Mouse (Mus musculus): Measurements from ENCODE around the gene Mbnl2. TPM values are rescaled to one million over a fixed set of nuclear protein-coding genes. Genes with fewer than 3 reads are reported as not detected.

Gene Mbnl2
- polyA plus RNA-seq, 1 experiment from 2014 or later, result 110 TPM

DNA sequence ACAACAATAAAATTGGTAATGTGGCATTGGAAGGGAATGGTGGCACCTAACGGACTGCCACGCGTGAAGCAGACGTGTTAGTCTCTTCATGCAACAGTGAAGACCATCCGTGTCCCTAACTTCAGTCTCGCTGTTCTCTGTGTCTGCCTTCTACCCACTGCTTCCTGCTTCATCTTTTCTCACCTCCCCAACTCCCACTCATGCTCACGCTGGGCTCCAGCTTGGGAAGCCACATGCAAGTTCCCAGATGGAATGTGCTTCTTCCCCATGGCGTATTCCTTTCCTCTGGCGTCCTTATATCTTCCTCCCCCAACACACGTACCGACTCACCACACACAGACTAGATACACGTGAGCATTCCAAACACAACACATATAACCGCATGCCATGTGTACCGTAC, 99.3 kb downstream of the Mbnl2 start:
- Histone ChIP-seq H3K9ac (no peak overlapping the region), H3K4me3 (ENCODE audit: low read depth, low read length) (no peak overlapping the region), H3K27me3 (ENCODE audit: insufficient read depth, low read length) (no peaks in the 10 kb centered on the region), H3K36me3 (ENCODE audit: insufficient read depth) (peaks cover 5% of the 10 kb centered on the region; the same call in 1 of the 2 replicates), H3K27ac (ENCODE audit: low read depth) (no peak overlapping the region), H3K9me3 (ENCODE audit: low read depth, low read length) (no peaks in the 10 kb centered on the region), H3K4me2 (no peak overlapping the region), H3K4me1 (ENCODE audit: insufficient read depth) (peaks cover 49% of the 10 kb centered on the region)
- DNase-seq (no peak), ATAC-seq (ENCODE audit: insufficient read depth) (no peak)
- TF ChIP-seq CTCF (IDR thresholded peaks at IDR 0.05; ENCODE audit: low read depth), result no peak
- 91% methylated on average over 14 of the region's 14 CpGs for WGBS

DNA sequence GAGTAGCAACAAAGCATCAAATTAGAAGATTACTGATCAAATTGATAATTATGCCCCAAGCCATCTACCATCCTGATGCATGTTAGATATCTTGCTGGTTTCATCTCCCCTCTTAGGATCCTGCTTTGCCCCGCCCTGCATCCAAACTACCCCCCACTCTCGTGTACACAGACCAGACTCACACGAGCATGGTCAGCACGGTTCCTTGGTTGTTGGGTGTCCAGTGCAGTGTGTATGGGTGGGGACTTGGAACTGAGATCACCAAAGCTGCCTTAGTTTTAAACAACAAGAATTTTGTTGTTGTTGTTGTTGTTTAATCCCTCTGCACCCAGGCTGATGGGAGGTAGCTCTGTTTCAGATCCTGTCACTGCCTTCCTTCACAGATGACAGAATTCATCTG, 101.7 kb downstream of the Mbnl2 start:
- peaks cover 16% of the 10 kb centered on the region for H3K36me3 ChIP-seq (ENCODE audit: insufficient read depth)
- H3K4me1 ChIP-seq (ENCODE audit: insufficient read depth), result peaks cover 47% of the 10 kb centered on the region
- H3K4me2 ChIP-seq, result no peak overlapping the region
- no peak overlapping the region for H3K27ac ChIP-seq (ENCODE audit: low read depth)
- no peak overlapping the region for H3K4me3 ChIP-seq (ENCODE audit: low read depth, low read length)
- DNase-seq (no peak), ATAC-seq (ENCODE audit: insufficient read depth) (no peak)
- no peaks in the 10 kb centered on the region for H3K9me3 ChIP-seq (ENCODE audit: low read depth, low read length)
- TF ChIP-seq CTCF (IDR thresholded peaks at IDR 0.05; ENCODE audit: low read depth), result no peak
- H3K9ac ChIP-seq, result no peak overlapping the region
- WGBS, result 72% methylated on average over 4 of the region's 4 CpGs
- H3K27me3 ChIP-seq (ENCODE audit: insufficient read depth, low read length), result no peaks in the 10 kb centered on the region

GRCm38 (mm10) chr14:120378002-120378401, 102.5 kb downstream of the Mbnl2 start:
- peaks cover 43% of the 10 kb centered on the region for H3K4me1 ChIP-seq (ENCODE audit: insufficient read depth)
- DNase-seq, result peak; percentile 59
- H3K27me3 ChIP-seq (ENCODE audit: insufficient read depth, low read length), result no peaks in the 10 kb centered on the region
- H3K36me3 ChIP-seq (ENCODE audit: insufficient read depth), result peaks cover 16% of the 10 kb centered on the region
- 43% methylated on average over 8 of the region's 8 CpGs for WGBS
- H3K9ac ChIP-seq, result no peak overlapping the region
- TF ChIP-seq CTCF (IDR thresholded peaks at IDR 0.05; ENCODE audit: low read depth), result no peak
- no peaks in the 10 kb centered on the region for H3K9me3 ChIP-seq (ENCODE audit: low read depth, low read length)
- H3K27ac ChIP-seq (ENCODE audit: low read depth), result peak overlapping the region; percentile 68
- no peak for ATAC-seq (ENCODE audit: insufficient read depth)
- H3K4me3 ChIP-seq (ENCODE audit: low read depth, low read length), result no peak overlapping the region
- H3K4me2 ChIP-seq, result no peak overlapping the region

DNA sequence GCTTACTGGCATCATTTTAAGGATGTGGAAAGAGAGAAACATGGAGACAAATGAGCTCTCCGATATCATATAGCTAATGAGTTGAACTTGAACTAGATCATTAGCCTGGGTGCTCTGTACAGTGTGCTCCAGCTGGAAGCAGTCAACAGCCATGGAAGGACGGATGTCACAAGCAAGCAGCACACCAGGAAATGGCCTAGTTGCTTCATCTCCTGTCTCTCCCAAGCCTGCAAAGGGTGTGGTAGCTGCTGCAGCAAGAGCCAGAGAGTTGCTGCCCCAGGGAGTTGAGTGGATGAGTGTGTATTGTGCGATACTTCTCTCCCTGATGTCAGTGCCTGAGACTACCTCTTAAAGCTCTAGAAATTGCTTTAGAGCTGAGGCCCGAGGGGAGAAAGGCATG, 104.2 kb downstream of the Mbnl2 start:
- TF ChIP-seq CTCF (IDR thresholded peaks at IDR 0.05; ENCODE audit: low read depth), result no peak
- WGBS, result 36% methylated on average over 4 of the region's 4 CpGs
- Histone ChIP-seq H3K4me2 (no peak overlapping the region), H3K27ac (ENCODE audit: low read depth) (peak overlapping the region; percentile 42; the same call in 1 of the 2 replicates), H3K4me1 (ENCODE audit: insufficient read depth) (peaks cover 31% of the 10 kb centered on the region), H3K9me3 (ENCODE audit: low read depth, low read length) (no peaks in the 10 kb centered on the region), H3K4me3 (ENCODE audit: low read depth, low read length) (no peak overlapping the region), H3K9ac (no peak overlapping the region), H3K36me3 (ENCODE audit: insufficient read depth) (peaks cover 16% of the 10 kb centered on the region), H3K27me3 (ENCODE audit: insufficient read depth, low read length) (no peaks in the 10 kb centered on the region)
- ATAC-seq (ENCODE audit: insufficient read depth), result peak; percentile 85
- peak; percentile 81 for DNase-seq

DNA sequence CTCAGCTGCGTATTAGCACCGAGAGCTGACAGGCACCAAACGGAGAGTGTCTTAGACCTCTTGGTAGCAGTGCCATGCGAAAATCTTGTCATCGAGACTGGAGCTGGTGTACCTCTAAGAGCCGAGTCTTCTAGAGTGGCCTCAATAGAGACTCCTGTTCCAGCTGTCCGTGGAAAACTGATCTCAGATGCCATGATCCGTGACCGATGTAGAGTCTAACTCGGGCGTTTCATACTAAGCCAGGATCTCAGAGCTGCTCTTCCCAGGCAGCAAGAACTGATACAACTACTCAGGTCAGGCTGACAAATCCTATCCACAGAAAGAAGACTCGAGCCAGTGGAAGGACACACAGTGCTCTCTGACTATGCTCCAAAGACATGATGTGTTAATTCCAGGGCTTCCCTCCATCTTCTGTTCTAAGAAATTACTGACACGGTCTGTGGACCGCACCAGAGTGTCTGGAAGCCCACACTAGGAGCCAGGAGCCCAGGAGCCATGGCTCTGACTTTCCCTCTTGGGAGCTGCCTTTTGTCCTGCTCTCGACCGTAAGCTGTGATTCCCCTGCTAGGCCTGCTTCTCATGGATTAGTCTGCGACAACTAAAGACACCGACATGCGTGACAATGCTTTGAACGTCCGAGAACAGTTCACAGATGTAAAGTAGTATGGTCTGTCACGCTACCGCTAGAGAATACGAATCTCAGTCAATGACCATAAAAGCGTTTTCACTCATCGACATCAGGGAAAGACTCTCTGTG, 106.1 kb downstream of the Mbnl2 start:
- Histone ChIP-seq H3K4me3 (ENCODE audit: low read depth, low read length) (no peak overlapping the region), H3K9ac (no peak overlapping the region), H3K27ac (ENCODE audit: low read depth) (peak overlapping the region; percentile 63; the same call in 1 of the 2 replicates), H3K4me2 (no peak overlapping the region), H3K36me3 (ENCODE audit: insufficient read depth) (peaks cover 16% of the 10 kb centered on the region), H3K9me3 (ENCODE audit: low read depth, low read length) (no peaks in the 10 kb centered on the region), H3K27me3 (ENCODE audit: insufficient read depth, low read length) (no peaks in the 10 kb centered on the region), H3K4me1 (ENCODE audit: insufficient read depth) (peaks cover 29% of the 10 kb centered on the region)
- DNase-seq, result no peak
- no peak for ATAC-seq (ENCODE audit: insufficient read depth)
- TF ChIP-seq CTCF (IDR thresholded peaks at IDR 0.05; ENCODE audit: low read depth), result no peak
- 72% methylated on average over 26 of the region's 26 CpGs for WGBS

GRCm38 (mm10) chr14:120382179-120382578, 106.7 kb downstream of the Mbnl2 start:
- 27% methylated on average over 5 of the region's 5 CpGs for WGBS
- H3K9ac ChIP-seq, result no peak overlapping the region
- no peak overlapping the region for H3K4me2 ChIP-seq
- DNase-seq (no peak), ATAC-seq (ENCODE audit: insufficient read depth) (no peak)
- H3K36me3 ChIP-seq (ENCODE audit: insufficient read depth), result peaks cover 16% of the 10 kb centered on the region
- no peak for TF ChIP-seq CTCF (IDR thresholded peaks at IDR 0.05; ENCODE audit: low read depth)
- H3K4me1 ChIP-seq (ENCODE audit: insufficient read depth), result peaks cover 26% of the 10 kb centered on the region
- H3K9me3 ChIP-seq (ENCODE audit: low read depth, low read length), result no peaks in the 10 kb centered on the region
- no peaks in the 10 kb centered on the region for H3K27me3 ChIP-seq (ENCODE audit: insufficient read depth, low read length)
- H3K27ac ChIP-seq (ENCODE audit: low read depth), result no peak overlapping the region; the same call in 1 of the 2 replicates
- H3K4me3 ChIP-seq (ENCODE audit: low read depth, low read length), result no peak overlapping the region

DNA sequence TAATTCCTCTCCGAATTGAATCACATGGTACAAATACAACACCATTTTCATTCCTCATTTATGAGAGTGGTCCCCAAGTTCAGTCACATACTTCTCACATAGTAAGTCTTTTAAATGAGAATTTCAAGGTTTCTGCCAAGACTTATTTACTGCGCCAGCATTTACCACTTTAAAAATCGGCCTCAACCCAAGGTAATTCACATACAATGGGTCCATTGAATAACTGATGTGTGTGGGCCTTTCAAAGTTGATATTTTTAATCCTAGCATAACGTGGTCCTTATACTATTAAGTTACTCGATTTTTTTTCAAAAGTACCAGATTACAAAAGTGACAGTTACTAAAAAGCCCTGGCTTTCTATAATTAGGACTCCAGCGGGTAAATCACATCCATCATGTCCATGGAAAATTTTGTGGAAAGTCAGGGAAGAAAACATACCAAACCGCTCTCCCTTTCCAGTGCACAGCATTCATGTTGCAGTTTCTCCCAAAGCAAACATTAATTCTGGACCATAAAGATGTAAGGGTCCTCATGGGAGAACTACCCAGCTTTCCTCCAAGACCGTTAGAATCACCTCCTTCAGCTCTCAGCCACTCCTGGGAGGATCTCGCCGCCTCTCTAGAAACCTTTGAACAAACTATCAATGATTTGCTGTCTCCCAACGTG, 107.8 kb downstream of the Mbnl2 start:
- Histone ChIP-seq H3K9ac (no peak overlapping the region), H3K4me3 (ENCODE audit: low read depth, low read length) (no peak overlapping the region), H3K4me2 (no peak overlapping the region), H3K4me1 (ENCODE audit: insufficient read depth) (peaks cover 20% of the 10 kb centered on the region), H3K9me3 (ENCODE audit: low read depth, low read length) (no peaks in the 10 kb centered on the region), H3K27ac (ENCODE audit: low read depth) (no peak overlapping the region), H3K27me3 (ENCODE audit: insufficient read depth, low read length) (no peaks in the 10 kb centered on the region), H3K36me3 (ENCODE audit: insufficient read depth) (peaks cover 16% of the 10 kb centered on the region)
- ATAC-seq (ENCODE audit: insufficient read depth) (no peak), DNase-seq (no peak)
- WGBS, result 70% methylated on average over 11 of the region's 11 CpGs
- TF ChIP-seq CTCF (IDR thresholded peaks at IDR 0.05; ENCODE audit: low read depth), result no peak

All from lung, embryonic 14.5 days (tissue).